Mouse (Mus musculus): ENCODE results near the gene Syn1.

GRCm38 (mm10) chrX:20920249-20920843 lies 458 bp downstream of the Syn1 start:
- no peak for TF ChIP-seq POLR2A (IDR thresholded peaks at IDR 0.05; ENCODE audit: extremely low read depth, insufficient read depth, low read length)
- peak; percentile 8; the same call in 1 of the 2 replicates for TF ChIP-seq CTCF (IDR thresholded peaks at IDR 0.05; ENCODE audit: low read depth, low read length)
